ENCODE assay signal across 21 mouse cellular contexts in genomic region chr6:88913022-88913421, GRCm38 (mm10). TPM values are rescaled to one million over a fixed set of nuclear protein-coding genes. Genes with fewer than 3 reads are reported as not detected.
DNase-seq lines count a peak whose midpoint lies in the region; ATAC-seq and TF ChIP-seq lines count a peak whose summit lies in the region.
"Had no signal": no experiment of that assay in that cellular context is flagged by ENCODE, and none has a peak within 500 bp of the region (broad histone marks: within the 10 kb centered on the region; RNA-seq: fewer than 3 reads in every experiment).

No protein-coding gene starts in this region.

- peak overlapping the region; percentile 47; the same call in 1 of the 2 replicates for H3K27ac ChIP-seq in heart, embryonic 15.5 days
- no peak overlapping the region for H3K27ac ChIP-seq in heart, embryonic 10.5 days
- H3K27ac ChIP-seq in lung, postnatal 0 days (ENCODE audit: low read length) = no peak overlapping the region
- H3K27ac ChIP-seq: embryonic facial prominence, embryonic 15.5 days; hindbrain, embryonic 12.5 days; limb, embryonic 15.5 days had no signal

- H3K36me3 ChIP-seq in heart, embryonic 15.5 days = peaks cover 26% of the 10 kb centered on the region; the same call in 1 of the 2 replicates
- H3K36me3 ChIP-seq in heart, embryonic 10.5 days = peaks cover 47% of the 10 kb centered on the region
- peaks cover 30% of the 10 kb centered on the region for H3K36me3 ChIP-seq in lung, postnatal 0 days (ENCODE audit: insufficient read depth, low read length)

- TF ChIP-seq CTCF in lung, postnatal 0 days (IDR thresholded peaks at IDR 0.05) = no peak

- no peaks in the 10 kb centered on the region for H3K9me3 ChIP-seq in heart, embryonic 15.5 days (replicated peaks)
- no peaks in the 10 kb centered on the region for H3K9me3 ChIP-seq in heart, embryonic 10.5 days
- no peaks in the 10 kb centered on the region for H3K9me3 ChIP-seq in lung, postnatal 0 days (ENCODE audit: low read length)
- H3K9me3 ChIP-seq: embryonic facial prominence, embryonic 15.5 days; hindbrain, embryonic 12.5 days; limb, embryonic 15.5 days; megakaryocyte, embryonic 14.5 days had no signal

- no peak for TF ChIP-seq EP300 in lung, postnatal 0 days (IDR thresholded peaks at IDR 0.05)

- ATAC-seq in heart, embryonic 15.5 days (replicated peaks; ENCODE audit: insufficient number of reproducible peaks, insufficient read depth, low FRiP score, low read depth) = no peak
- ATAC-seq in lung, postnatal 0 days = peak; percentile 15; the same call in 1 of the 2 replicates
- ATAC-seq: inflammation-experienced regulatory T-cells, adult 6 months; midbrain, embryonic 16.5 days had no signal

- H3K27me3 ChIP-seq in heart, embryonic 15.5 days = no peaks in the 10 kb centered on the region
- H3K27me3 ChIP-seq in heart, embryonic 10.5 days (ENCODE audit: insufficient read depth, poor library complexity, severe bottlenecking) = no peaks in the 10 kb centered on the region
- H3K27me3 ChIP-seq in lung, postnatal 0 days (replicated peaks; ENCODE audit: insufficient read depth, low read length) = no peaks in the 10 kb centered on the region
- H3K27me3 ChIP-seq: embryonic facial prominence, embryonic 15.5 days; hindbrain, embryonic 12.5 days; limb, embryonic 15.5 days had no signal

- H3K4me2 ChIP-seq in heart, embryonic 15.5 days = no peak overlapping the region
- no peak overlapping the region for H3K4me2 ChIP-seq in lung, postnatal 0 days (replicated peaks; ENCODE audit: low read depth, low read length)
- H3K4me2 ChIP-seq: embryonic facial prominence, embryonic 15.5 days; hindbrain, embryonic 12.5 days; limb, embryonic 15.5 days had no signal

- H3K9ac ChIP-seq in heart, embryonic 15.5 days = no peak overlapping the region
- H3K9ac ChIP-seq in lung, postnatal 0 days (replicated peaks; ENCODE audit: low read depth) = no peak overlapping the region
- H3K9ac ChIP-seq: embryonic facial prominence, embryonic 15.5 days; hindbrain, embryonic 12.5 days; limb, embryonic 15.5 days had no signal

- H3K4me1 ChIP-seq in heart, embryonic 15.5 days (replicated peaks) = peaks cover 24% of the 10 kb centered on the region
- peaks cover 7% of the 10 kb centered on the region for H3K4me1 ChIP-seq in heart, embryonic 10.5 days
- H3K4me1 ChIP-seq in lung, postnatal 0 days (ENCODE audit: insufficient read depth, low read depth, low read length) = no peaks in the 10 kb centered on the region
- H3K4me1 ChIP-seq: hindbrain, embryonic 12.5 days; limb, embryonic 15.5 days had no signal

- H3K4me3 ChIP-seq in heart, embryonic 15.5 days = no peak overlapping the region
- no peak overlapping the region for H3K4me3 ChIP-seq in heart, embryonic 10.5 days
- H3K4me3 ChIP-seq in lung, postnatal 0 days (ENCODE audit: low read depth, low read length) = no peak overlapping the region
- H3K4me3 ChIP-seq: embryonic facial prominence, embryonic 15.5 days; hindbrain, embryonic 12.5 days; limb, embryonic 15.5 days; megakaryocyte, embryonic 14.5 days had no signal

- DNase-seq in adrenal gland, postnatal 14 days = peak; percentile 68
- no peak for DNase-seq in adrenal gland, adult 8-10 months
- DNase-seq in heart, embryonic 10.5 days (ENCODE audit: low spot score) = no peak
- DNase-seq in lung, postnatal 0 days (ENCODE audit: low spot score) = no peak
- no peak for DNase-seq in lung, postnatal 25 days (ENCODE audit: low spot score)
- peak; percentile 64 for DNase-seq in skeletal muscle tissue, adult 2 months (ENCODE audit: low read depth, low spot score)
- no peak for DNase-seq in left cerebral cortex, adult 11 months (ENCODE audit: low spot score)
- DNase-seq: cerebellum, adult 9-10 months; embryo, embryonic 11 days; kidney, adult 9 months; kidney, postnatal 4 days; lung, postnatal 10 days; right cerebral cortex, postnatal 14 days; thymus, postnatal 14 days had no signal

- 54% methylated on average over 4 of the region's 4 CpGs for WGBS in heart, embryonic 15.5 days
- WGBS in heart, embryonic 10.5 days = 82% methylated on average over 4 of the region's 4 CpGs
- WGBS in lung, postnatal 0 days = 64% methylated on average over 4 of the region's 4 CpGs

RNA-seq across cellular contexts. Expression of gene Tpra1, which starts 11.0 kb away (rescaled TPM):
- 73.2 and 73.8 TPM in 2 replicates for total RNA-seq in adrenal gland, postnatal 14 days (2021)
- total RNA-seq in adrenal gland, adult 8-10 months (2022) = 100 to 1,000 TPM; 122 to 168 (median 148) TPM
- 41.4 and 54.7 TPM in 2 replicates for polyA plus RNA-seq in heart, embryonic 15.5 days (2015; fragmentation: Nextera tagmentation; extraction: Ambion mirVana)
- polyA plus RNA-seq in heart, embryonic 10.5 days (2016; fragmentation: Nextera tagmentation; extraction: Ambion mirVana) = 46.1 and 52.4 TPM in 2 replicates
- polyA plus RNA-seq in lung, postnatal 0 days (2015; fragmentation: Nextera tagmentation; extraction: Ambion mirVana) = 72.0 and 78.8 TPM in 2 replicates

RNA-seq across cellular contexts. Expression of gene Mcm2, which starts 14.4 kb away (rescaled TPM):
- total RNA-seq in adrenal gland, postnatal 14 days (2021) = 53.9 and 60.2 TPM in 2 replicates
- total RNA-seq in adrenal gland, adult 8-10 months (2022) = 10 to 100 TPM; 26.9 to 51.6 (median 35.2) TPM
- 68.2 and 94.2 TPM in 2 replicates for polyA plus RNA-seq in heart, embryonic 15.5 days (2015; fragmentation: Nextera tagmentation; extraction: Ambion mirVana)
- polyA plus RNA-seq in heart, embryonic 10.5 days (2016; fragmentation: Nextera tagmentation; extraction: Ambion mirVana) = 184 TPM in 2 replicates
- polyA plus RNA-seq in lung, postnatal 0 days (2015; fragmentation: Nextera tagmentation; extraction: Ambion mirVana) = 14.5 and 15.3 TPM in 2 replicates

RNA-seq across cellular contexts. Expression of gene Podxl2, which starts 38.2 kb away (rescaled TPM):
- 24.4 and 27.2 TPM in 2 replicates for total RNA-seq in adrenal gland, postnatal 14 days (2021)
- 100 to 1,000 TPM in 2 of 4 experiments, 10 to 100 TPM in 2; 40.6 to 123 (median 83.0) TPM for total RNA-seq in adrenal gland, adult 8-10 months (2022)
- polyA plus RNA-seq in heart, embryonic 15.5 days (2015; fragmentation: Nextera tagmentation; extraction: Ambion mirVana) = 42.5 and 52.5 TPM in 2 replicates
- 26.7 and 28.6 TPM in 2 replicates for polyA plus RNA-seq in heart, embryonic 10.5 days (2016; fragmentation: Nextera tagmentation; extraction: Ambion mirVana)
- polyA plus RNA-seq in lung, postnatal 0 days (2015; fragmentation: Nextera tagmentation; extraction: Ambion mirVana) = 19.1 and 25.2 TPM in 2 replicates
- polyA plus RNA-seq: inflammation-experienced regulatory T-cells, adult 6 months had no signal

Comparison
In these comparisons a context has a peak if more than half of its experiments do, and no peak if none do; other contexts are left out.
1. DNase-seq: peak in adrenal gland, postnatal 14 days (single experiment) and skeletal muscle tissue, adult 2 months (single experiment); none in adrenal gland, adult 8-10 months (single experiment), heart, embryonic 10.5 days (single experiment), lung, postnatal 0 days (single experiment), lung, postnatal 25 days (single experiment) and left cerebral cortex, adult 11 months (single experiment).